Mouse (Mus musculus) C2C12 (cell line): Measurements from ENCODE around the gene Zfp345.

ENCODE experiments used
- CTCF ChIP-seq: IDR thresholded peaks from one replicate; pipeline ENCODE4 v1.5.1; 2011; ENCODE audit not compliant: control insufficient read depth, insufficient read depth, insufficient read length
- FOSL1 ChIP-seq: IDR thresholded peaks from one replicate; pipeline ENCODE4 v1.8.0; 2011; ENCODE audit warnings: mild to moderate bottlenecking, low read length; ENCODE audit not compliant: poor library complexity, insufficient read depth, severe bottlenecking
- MAX ChIP-seq: IDR thresholded peaks from one replicate; pipeline ENCODE4 v1.6.1; 2011; ENCODE audit warnings: mild to moderate bottlenecking, control low read depth
- MYOD1 ChIP-seq: IDR thresholded peaks from one replicate; pipeline ENCODE4 v1.6.1; 2011; ENCODE audit warnings: low read depth; ENCODE audit not compliant: control insufficient read depth, insufficient read length
- MYOG ChIP-seq: IDR thresholded peaks from one replicate; pipeline ENCODE4 v1.6.1; 2011; ENCODE audit not compliant: control insufficient read depth, insufficient read length; ENCODE audit errors: extremely low read depth
- USF1 ChIP-seq: IDR thresholded peaks from one replicate; pipeline ENCODE4 v1.6.1; 2011; ENCODE audit warnings: low read depth, mild to moderate bottlenecking, control low read depth, moderate library complexity

DNA sequence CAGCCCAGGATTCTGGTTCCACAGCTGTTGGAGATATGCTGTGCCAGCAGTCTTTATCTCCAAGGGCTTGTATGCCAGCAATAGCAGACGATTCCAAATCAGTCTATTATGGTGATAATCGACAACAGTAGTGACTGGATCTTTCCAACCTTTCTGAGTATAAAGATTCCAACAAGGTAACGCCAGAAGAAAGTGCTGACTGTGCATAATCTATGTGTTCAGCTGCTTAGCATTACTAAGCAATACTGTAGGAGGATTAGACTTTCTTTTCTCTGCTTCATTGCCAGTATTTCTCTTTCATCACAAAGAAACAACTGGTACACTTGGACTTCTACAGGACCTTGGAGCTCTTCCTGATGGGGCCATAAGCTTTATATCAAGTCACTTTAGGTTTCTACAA, 27.9 kb upstream of the Zfp345 start:
- no peak for TF ChIP-seq CTCF
- no peak for TF ChIP-seq USF1
- TF ChIP-seq MAX, result no peak
- no peak for TF ChIP-seq MYOD1
- TF ChIP-seq MYOG, result no peak
- TF ChIP-seq FOSL1, result no peak
